Mouse (Mus musculus): ENCODE measurements around the gene Angptl1. TPM values are rescaled to one million over a fixed set of nuclear protein-coding genes. Genes with fewer than 3 reads are reported as not detected.

Angptl1 gene
- total RNA-seq (2021): 1 to 10 TPM in 1 of 2 experiments, under 1 TPM in 1; 0.74 to 1.6 TPM
- long read RNA-seq, partial matches to known transcripts: 0 of 1 reads
- long read RNA-seq, other reads (novel, unspliced or antisense): 0 of 1 reads

DNA sequence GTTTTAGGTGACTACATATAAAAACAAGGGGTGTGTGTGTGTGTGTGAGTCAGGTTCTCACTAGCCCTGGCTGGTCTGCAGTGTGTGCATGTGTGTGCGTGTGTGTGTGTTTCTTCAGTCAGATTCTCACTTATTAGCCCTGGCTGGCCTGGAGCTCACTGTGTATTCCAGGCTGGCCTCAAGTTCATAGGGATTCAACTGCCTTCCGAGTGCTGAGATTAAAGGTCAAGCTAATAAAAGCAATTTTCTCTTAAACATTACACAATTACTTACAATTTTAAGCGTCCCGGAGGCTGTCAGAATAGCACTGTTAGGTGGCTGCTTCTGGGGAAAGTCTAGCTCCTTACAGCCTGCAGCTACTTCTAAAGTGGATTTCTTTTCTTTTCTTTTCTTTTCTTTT lies at the start of gene Angptl1:
TSS of gene Angptl1 (plus strand) at position 386 of the 400 bp plus-strand sequence.
- DNase-seq (ENCODE audit: low spot score in 2 of 2): no peak

DNA sequence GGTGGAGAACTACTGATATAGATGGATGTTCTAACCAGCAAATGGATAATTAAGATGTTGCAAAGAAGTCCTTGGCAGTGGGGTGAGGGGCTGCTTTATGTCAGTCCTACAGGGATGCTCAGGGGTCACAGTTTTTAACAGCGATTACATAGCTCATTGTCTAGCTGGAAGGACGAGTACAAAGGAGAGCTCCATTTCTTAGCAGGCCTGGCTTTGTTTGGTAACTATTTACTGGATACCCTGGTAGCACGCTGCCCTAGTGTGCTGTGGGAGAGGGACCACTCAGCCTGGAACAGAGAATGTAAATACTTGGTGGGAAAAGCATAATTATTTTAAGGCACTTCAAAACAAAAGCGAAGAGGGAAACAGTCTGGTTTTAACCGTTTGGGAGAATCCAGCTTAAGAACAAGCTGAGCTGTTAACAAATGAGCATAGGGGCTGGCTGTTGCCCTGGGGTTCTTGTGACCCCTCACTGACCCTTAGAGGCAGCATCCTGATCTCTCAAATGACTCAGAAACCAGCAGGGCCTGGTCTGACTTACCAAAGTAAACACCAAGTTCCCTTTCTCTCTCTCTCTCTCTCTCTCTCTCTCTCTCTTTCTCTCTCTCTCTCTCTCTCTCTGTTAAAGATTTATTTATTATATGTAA lies 48.4 kb upstream of the Angptl1 start:
- no peak for DNase-seq (ENCODE audit: low spot score in 2 of 2)

DNA sequence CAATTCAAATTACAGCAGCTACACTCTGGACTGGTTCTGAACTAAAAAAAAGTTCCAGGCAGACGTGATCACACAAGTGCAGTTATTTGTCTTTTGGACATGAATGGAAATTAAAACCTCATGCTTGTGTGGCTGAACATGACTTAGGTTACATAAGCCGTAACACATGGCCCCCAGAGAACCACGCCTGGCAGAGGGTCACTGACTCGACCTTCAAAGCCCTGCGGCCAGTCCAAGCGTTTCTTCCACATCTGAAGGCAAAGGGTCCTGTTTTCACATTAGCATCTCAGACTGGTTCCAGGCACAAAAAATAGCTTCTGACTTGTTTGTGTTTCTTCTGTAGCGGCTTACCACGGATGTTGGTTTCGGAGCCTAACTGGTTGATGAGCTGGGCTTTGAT lies 42.1 kb upstream of the Angptl1 start:
- no peak for DNase-seq (ENCODE audit: low spot score in 2 of 2)

DNA sequence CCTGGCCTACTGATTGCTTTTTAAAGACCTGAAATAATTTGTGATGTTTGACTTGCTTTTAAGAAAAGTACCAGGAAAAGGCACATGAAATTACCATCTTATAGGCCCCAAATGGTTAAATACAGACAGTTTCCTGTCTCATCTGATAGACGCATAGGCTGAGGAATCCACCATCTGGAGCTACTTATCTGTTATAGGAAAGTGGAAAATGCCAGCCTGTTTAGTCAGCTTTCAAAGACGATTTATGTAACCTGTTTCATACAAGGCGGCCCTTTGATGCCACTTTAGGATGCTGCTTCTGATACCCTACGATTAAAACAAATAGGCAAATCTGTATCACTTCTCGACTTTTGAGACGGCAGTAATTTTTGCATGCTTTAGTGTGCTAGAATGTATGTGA lies 37.1 kb upstream of the Angptl1 start:
- peak in 1 of 2 experiments; percentile 49 for DNase-seq (ENCODE audit: low spot score in 2 of 2)

DNA sequence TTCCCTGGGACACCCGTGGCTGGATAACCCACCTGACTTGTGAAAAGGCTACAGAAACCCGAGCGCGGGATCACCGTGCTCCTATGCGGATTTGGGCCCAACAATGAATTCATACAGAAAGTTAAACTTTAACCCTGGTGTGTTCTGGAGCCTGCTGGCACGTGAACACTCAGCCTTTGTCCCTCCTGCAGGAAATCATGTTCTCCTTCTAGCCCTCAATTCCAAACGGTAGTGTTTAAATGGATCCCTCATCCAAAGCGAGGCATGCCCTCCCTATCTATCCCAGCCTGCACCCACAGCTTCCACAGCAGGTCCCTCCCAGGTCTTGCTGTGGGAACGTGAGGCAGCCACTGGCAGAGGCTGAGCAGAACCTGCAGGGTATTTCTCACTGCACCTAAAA lies 30.0 kb upstream of the Angptl1 start:
- no peak for DNase-seq (ENCODE audit: low spot score in 2 of 2)

DNA sequence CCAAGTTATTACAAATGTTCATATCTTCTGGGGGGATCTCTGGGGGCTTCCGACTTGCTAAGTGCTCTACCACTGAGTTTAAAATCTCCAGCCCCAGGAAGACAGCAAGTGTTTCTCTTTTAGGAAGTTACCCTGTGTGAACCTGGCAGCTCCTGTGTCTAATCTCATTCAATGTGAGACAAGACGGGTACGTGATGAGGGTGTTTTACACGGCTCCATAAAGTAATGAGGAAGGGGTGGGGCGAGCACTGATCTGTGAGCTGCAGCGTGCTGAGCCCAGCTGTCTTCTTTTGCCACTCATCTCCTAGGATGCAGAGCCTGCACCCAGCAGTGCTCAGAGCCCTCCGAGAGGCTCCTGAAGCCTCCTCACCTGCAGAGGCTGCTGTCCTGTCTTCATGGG lies 26.4 kb upstream of the Angptl1 start:
- no peak for DNase-seq (ENCODE audit: low spot score in 2 of 2)

DNA sequence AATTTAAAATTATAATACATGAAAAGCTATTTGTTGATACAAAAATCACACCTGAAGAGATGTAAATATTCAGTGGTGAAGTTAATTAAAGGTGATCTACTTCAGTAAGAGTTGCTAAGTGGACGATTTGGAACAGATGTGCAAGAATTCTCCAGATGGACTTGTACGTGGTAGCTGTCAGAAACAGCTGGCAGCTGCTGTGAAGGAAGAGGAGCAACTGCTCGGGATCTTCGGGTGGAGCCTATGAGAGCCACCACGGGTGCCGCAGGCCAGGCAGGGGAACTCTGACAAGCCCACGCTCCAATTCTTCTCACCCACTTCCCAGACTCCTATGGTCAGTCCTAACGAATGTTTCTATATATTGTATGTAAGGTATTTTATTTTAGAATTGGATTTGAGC lies 25.6 kb upstream of the Angptl1 start:
- no peak for DNase-seq (ENCODE audit: low spot score in 2 of 2)

DNA sequence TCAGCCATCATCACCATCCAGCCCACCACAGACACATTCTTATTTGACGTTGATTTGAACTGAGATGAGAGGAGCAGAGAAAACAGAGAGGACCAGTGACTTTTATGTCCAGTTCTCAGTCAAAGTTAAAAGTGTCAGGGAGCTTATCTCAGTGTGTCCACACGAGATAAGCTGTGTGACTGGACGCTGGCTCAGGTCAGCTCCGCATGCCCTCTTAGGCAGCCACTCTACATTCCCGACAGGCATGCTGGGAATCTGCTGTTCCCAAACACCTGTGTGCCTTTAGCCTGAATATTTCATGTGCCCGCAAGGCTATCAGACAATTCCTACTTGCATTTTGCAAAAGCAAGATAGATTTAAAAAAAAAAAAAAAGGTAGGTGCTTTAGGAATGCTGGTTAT lies 24.9 kb upstream of the Angptl1 start:
- DNase-seq (ENCODE audit: low spot score in 2 of 2): no peak

DNA sequence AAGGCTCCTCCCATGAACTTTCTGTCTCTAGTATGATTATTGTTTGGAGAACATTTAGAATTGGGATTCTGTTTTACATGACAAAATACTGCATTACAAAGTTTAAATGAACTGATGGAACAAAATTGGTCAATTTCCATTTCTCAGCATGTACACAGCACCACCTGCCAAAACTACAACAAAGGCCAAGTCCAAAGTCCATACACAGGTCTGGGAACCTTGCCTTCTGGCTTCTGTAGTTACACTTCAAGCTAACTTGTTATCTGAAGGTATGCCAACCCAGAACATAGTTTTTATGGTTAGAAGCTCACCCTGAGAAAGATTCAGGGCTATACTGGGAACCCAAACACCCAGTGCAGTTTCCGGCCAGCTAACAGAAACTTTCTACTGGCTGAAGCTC lies 19.1 kb upstream of the Angptl1 start:
- DNase-seq (ENCODE audit: low spot score in 2 of 2): no peak

DNA sequence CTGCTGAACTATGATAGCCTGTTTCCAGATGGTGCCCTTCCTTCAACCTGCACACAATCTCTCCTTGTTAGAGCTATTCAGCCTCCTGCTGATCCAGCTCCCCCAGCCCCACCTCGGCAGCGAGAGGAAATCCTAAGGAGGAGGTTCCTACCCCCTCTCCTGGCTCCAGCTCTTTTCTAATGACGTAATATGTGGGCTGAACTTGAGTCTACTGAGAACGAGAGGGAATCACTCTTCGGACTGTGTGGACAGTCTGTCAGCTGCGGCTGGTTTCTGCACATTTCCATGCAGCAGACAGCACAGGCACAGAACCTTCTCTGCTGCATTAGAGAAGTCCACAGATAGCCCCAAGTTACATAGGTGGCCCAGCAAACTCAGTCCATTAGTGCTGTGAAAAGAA lies 333 bp downstream of the Angptl1 start:
- peak in 1 of 2 experiments; percentile 31 for DNase-seq (ENCODE audit: low spot score in 2 of 2)

DNA sequence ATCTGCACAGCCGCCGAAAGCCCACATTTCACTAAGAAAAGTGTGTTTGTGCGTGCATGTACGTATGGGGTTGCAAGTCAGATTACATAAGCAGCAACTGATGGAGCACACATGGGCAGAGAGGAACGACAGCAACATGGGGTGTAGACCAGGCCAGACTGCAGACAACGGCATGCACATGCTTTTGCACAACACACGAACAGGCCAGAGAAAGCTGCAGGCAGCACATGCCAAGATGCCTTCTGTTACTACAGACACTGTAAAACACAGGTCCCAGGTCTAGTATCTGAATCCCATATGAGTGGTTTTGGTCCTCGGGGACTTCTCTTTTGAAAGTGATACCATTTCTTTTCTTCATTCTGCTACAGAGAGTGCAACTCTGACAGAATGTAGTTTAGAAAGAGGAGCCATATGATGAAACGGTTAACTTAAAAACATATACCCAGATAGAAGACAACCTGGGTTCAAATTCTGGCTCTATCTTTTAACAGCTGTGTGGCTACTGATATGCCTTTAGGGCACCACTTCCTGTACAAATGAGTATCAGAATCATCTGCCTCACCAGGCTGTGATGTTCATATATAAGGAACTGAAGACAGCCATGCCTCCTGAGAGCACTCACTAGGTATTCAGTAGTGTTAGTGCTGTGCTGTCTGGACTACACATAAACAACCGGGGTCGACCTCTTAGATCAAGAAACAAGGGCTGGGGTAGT lies 3.4 kb downstream of the Angptl1 start:
- DNase-seq (ENCODE audit: low spot score in 2 of 2): peak in 1 of 2 experiments; percentile 44

DNA sequence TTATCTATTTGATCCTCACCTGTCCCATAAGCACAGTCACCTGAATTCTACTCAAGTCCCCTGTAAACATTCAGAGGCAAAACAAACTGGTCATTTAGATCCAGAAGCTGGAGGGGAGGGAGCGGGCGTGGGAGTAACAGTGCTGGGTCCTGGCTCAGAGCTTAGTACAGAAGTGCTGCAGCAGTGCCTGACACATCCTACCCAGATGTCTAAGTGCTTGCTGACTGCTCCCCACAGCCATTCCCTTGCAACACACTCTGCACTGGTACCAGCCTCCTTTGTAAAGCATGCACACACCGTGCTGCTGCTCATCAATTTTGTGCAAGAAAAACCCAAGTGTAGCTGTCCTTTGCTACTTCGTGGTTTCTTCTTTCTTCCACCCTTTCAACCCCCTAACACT lies 8.7 kb downstream of the Angptl1 start:
- DNase-seq (ENCODE audit: low spot score in 2 of 2): no peak

DNA sequence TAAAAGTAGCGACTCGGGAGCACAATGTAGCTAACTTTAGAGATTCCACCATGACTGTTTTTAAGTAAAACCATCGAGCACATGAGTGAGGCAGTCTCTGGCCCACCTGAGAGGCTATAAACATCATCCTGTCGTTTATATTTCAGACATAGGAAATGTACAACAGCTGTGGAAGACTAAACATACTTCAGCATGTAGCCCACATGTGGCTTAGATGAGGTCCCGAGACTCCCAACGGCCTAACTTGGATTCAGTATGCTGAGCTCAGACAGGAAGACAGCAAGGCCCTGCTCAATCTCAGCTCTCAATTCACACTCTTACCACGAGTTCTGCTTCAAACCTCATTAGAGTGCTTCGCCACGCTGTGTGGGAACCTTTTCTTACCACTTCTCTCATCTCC lies 14.0 kb downstream of the Angptl1 start:
- no peak for DNase-seq (ENCODE audit: low spot score in 2 of 2)

DNA sequence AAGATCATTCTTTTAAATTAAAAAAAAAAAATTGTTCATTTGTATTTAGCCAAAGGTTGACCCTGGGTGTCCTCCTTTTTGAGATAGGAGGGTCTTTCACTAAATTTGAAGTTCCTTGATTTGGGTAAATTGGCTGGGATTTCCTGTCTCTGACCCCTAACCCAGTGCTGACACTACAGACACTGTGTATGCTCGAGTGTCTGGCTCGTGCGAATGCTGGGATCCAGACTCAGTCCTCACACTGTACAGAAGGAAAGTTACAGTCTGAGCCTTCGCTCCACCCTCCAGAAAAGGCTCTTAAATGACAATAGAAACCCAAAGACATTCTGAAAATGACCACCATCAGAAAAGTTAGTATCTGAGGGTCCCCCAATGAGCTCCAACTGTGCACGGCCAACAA lies 14.5 kb downstream of the Angptl1 start:
- no peak for DNase-seq (ENCODE audit: low spot score in 2 of 2)

DNA sequence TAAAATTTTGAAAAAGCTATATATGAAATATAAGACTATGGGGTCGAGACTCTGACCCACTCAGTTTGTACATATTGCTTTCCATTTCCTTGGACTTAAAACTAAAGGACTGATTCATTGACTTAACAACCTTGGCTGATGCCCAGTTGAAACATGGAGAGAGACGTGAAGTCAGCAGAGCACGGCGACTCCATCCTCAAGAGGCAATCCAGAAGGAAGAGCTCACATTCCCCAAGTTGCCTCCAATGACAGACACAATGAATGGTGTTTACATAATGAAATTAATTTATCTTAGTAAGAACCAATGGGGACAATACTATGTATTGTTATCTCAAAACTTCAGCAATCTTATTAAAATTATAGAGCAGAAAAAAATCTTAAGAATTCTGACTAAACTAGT lies 16.2 kb downstream of the Angptl1 start:
- no peak for DNase-seq (ENCODE audit: low spot score in 2 of 2)

DNA sequence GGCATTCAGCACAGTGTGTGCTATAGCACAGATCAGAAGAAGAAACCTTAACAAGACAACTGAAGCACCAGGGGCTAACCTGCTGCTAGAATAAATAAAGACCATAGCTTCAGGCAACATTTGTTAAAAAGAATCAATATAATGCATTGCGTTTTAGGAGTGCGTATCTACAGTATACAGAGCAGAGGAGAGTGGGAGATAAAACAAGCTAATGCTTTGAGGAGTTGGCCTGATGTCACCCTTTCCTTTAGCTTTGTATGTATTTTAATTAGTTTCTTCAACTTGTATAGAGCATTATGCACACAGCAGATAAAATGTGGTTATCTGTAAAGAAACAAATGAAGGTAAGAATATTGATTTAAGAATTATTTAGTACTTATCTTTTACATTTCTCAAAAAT lies 18.3 kb downstream of the Angptl1 start:
- DNase-seq (ENCODE audit: low spot score in 2 of 2): no peak

DNA sequence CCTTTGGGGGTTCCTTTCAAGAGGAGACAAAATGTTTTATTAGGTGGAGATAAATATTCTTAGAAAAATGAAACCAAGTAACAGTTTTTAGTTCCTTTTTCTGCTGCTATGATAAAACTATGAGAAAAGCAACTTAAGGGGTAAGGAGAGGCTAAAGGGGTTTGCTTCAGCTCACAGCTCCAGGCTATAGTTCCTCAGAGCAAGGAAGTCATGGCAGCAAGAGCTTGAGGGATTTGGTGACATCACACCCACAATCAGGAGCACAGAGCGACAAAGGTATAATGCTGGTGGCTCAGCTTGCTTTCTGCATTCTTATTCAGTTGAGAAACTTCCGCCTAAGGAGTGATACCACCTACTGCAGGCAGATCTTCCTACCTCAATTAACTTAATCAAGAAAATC lies 20.8 kb downstream of the Angptl1 start:
- DNase-seq (ENCODE audit: low spot score in 2 of 2): no peak

DNA sequence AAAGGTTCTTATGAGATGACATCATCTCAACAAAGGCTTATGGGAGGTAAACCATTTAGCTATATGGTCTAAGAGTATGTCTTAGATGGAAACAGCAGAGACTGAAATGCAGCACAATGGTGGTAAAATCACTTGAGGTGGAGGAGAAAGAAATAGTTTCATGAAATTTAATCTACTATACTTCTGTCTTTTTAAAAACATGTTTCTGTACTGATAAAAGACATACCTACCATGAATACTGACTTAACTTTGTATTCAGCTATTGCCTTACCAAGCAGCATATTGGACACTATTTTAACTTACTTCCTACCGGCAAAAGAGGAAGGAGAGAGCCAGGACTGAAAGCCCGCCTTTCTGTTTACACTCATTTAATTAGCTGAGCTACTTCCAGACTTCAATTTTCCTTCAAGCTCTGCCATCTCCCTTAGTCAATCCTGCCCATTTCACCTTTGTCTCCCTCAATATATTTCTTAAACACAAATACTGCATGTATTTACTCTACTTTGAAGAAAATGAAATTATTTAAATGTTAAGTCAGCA lies 21.4 kb downstream of the Angptl1 start:
- DNase-seq (ENCODE audit: low spot score in 2 of 2): no peak

DNA sequence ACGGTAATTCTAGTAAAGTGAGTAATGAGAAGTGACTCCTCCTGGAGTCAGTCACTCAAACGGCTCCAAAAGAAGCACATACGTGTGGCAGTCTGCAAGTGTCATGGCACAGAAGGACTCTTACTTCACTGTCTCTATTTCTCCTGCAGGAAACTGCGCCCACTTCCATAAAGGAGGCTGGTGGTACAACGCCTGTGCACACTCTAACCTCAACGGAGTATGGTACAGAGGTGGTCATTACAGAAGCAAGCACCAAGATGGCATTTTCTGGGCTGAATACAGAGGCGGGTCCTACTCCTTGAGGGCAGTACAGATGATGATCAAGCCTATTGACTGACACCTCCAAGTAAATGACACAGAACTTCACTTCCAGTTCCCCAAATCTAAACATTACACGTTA lies 21.9 kb downstream of the Angptl1 start:
- DNase-seq (ENCODE audit: low spot score in 2 of 2): no peak

DNA sequence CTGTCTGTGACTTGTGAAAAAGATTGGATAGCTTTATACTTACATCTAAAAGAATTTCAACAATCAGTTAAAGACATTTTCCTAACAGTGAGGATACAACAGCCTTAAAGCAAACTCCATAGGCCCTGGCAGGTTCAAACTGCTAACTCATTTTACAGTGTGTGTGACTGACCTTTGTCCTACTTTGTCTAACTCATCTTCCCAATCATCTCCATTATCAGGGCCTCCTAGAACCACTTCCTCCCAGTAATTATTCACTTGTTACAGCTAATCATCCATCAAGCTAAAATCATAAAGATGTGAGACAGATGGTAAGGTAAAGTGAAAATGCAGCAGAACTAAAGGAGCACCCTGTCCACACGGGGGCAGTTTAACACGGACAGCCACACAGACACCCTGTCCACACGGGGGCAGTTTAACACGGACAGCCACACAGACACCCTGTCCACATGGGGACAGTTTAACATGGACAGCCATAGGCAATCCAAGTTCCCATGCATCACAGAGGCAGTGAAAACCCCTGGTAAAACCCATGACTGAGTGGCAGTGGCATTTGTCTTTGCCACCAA lies 23.2 kb downstream of the Angptl1 start:
- DNase-seq (ENCODE audit: low spot score in 2 of 2): no peak

DNA sequence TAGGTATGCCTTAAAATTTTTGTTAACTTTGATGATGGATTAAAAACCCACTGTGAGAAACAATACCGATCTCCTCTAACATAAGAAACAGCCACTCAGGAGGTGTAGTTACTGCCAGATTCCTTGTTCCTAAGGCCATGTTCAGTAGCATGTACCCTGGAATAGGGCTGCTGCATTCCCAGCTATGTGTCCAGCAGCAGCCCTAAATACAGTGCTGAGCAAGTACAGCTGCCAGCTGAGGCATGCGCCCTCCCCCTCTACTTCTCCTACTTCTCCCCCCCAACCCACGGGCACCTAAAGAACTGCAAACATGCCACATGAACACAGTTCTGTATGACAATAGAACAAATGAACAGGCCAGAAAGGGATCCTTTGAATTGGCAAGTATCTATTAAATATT lies 25.4 kb downstream of the Angptl1 start:
- no peak for DNase-seq (ENCODE audit: low spot score in 2 of 2)

DNA sequence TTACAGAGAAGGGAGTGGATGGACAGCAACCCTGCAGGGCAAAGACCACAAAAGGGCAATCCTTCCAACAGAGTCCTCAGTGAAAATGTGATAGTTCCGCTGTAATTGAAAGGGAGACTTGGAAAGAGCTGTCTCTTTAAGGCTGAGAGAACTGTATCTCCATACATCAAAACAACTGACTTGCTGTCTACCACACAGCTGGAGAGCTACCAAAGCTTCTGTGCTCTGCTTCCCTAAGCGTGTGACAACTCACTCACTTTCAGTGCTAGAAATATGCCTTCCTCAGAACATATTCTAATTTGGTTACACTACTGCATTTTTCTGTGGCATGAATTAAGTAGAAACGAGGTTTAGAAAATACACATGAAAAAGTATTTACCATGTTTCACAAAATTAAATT lies 25.9 kb downstream of the Angptl1 start:
- no peak for DNase-seq (ENCODE audit: low spot score in 2 of 2)

All from layer of hippocampus, adult 18-20 months (tissue).